Mouse (Mus musculus) spleen, adult 2 months (tissue): ENCODE measurements around the gene St3gal5.

Experiments
- CTCF ChIP-seq: fragments of 200-500 bp; IDR thresholded peaks from 2 replicates; pipeline ENCODE4 v1.5.1; 2011; ENCODE audit warnings: mild to moderate bottlenecking, inconsistent platforms; ENCODE audit not compliant: insufficient read depth, insufficient read length, insufficient replicate concordance; ENCODE audit errors: extremely low read depth
- POLR2A ChIP-seq: fragments of 200-500 bp; IDR thresholded peaks from 2 replicates; pipeline ENCODE4 v1.6.1; 2011; ENCODE audit warnings: low read depth, low read length, inconsistent platforms

DNA sequence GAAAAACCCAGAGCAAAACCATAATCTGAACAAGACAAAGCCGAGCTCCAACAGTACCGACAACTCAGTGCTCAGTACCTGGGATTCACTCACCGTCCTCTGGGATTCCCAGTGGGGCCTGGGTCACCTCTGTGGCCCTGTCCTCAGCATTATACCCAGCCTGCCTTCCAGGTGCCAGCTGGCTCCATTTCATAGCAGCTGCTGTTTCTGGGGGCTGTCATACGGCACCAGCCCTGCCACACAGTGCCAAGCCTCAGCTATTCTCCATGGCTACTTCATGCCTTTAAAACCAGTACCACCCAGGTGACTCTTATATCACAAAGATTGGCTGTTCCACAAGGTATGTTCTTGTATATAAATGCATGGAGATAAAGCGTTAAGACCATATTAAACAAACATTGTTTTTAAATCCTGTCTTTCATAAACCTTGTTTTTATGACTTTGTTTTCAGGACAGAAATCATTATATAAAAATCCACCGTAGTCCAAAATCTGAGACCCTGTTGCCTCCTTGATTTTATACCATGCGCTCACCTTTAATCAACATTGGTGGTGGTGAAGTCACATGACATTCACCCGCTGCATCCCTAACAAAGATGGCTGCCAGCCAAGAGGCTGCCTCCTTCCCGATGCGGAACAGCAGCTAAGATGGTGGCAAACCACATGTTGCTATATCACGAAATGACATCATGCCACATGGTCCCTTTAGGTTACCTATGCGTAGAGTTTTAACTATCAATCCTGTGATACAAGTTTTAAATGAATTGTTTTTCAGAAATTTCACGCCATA, 27.1 kb downstream of the St3gal5 start:
- TF ChIP-seq CTCF (no peak), POLR2A (no peak)
